Mouse (Mus musculus) kidney, adult 2 months (tissue): Measurements from ENCODE around the gene Fam204a.

Experiments
- CTCF ChIP-seq: fragments of 200-500 bp; conservative IDR thresholded peaks from 2 replicates; pipeline ENCODE4 v1.5.1; 2011; ENCODE audit warnings: low read depth, mild to moderate bottlenecking, control low read depth, low read length, moderate library complexity, mixed read lengths; ENCODE audit not compliant: insufficient read depth, insufficient read length
- POLR2A ChIP-seq: fragments of 200-500 bp; IDR thresholded peaks from one replicate; pipeline ENCODE4 v1.6.1; 2011; ENCODE audit warnings: low read depth, low read length, control low read depth

DNA sequence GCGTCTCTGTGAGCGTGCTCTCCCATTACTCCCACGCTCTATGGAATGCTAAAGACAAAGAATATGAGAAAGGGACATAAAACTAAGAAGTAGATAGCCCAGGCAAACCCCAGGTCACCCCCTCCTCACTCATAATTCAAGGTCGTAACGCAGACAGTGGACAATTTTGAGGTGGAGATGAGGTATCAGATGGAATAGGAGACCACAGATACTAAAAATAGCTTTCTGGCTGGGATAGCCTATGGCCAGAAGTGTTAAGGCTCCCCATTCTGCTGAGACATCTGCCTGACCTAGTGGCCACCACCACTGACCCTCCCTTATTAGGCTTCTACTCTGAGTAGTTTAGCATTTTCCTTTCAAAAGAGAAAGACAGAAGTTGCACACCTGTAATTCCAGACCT lies 71.2 kb downstream of the Fam204a start:
- TF ChIP-seq CTCF, result no peak
- no peak for TF ChIP-seq POLR2A
